Mouse (Mus musculus): ENCODE data around the gene Nxt1. TPM values are rescaled to one million over a fixed set of nuclear protein-coding genes. Genes with fewer than 3 reads are reported as not detected.

Gene Nxt1
- total RNA-seq, 2 experiments from 2014 or later = 6.4 to 8.2 TPM

GRCm38 (mm10) chr2:148689444-148690140 lies 17.2 kb downstream of the Nxt1 start:
- no peak for DNase-seq

DNA sequence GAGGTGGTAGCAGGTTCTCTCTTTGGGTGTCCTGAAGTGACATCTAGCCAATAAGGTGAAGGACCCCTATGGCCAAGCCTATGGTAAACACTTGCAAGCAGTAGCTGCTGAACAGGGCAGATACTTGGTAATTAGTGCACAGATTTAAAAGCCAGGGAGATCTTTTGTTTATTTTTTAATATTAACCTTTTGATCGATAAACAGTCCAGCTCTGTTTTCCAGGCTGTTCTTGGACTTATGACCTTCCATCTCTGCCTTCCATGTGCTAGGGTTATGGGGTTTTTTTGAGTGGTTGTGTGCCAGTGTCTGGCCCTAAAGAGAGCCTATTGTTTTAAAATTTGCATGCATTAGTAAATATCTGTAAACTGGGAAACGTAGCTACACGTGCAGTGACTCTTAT lies 17.9 kb downstream of the Nxt1 start:
- DNase-seq = no peak

GRCm38 (mm10) chr2:148690781-148691180 lies 18.4 kb downstream of the Nxt1 start:
- DNase-seq = no peak

DNA sequence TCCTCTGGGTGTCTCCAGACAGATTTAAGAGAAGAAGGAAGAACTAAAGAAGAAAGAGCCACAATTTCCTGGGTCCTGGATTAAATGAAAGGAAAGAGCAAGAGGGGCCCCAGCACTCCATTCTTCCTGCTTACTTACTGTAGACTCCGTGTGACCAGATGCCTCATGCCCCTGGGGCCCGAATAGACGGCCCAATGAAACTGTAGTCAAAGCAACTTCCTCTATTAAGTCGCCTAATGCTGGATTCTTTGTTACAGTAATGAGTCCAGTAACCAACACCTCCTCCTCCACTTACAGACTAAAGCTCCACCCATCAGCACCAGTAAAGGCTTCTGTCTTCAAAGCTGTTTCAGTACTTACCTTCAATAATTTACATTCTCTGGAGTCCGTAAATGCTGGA lies 26.2 kb downstream of the Nxt1 start:
- DNase-seq = no peak

DNA sequence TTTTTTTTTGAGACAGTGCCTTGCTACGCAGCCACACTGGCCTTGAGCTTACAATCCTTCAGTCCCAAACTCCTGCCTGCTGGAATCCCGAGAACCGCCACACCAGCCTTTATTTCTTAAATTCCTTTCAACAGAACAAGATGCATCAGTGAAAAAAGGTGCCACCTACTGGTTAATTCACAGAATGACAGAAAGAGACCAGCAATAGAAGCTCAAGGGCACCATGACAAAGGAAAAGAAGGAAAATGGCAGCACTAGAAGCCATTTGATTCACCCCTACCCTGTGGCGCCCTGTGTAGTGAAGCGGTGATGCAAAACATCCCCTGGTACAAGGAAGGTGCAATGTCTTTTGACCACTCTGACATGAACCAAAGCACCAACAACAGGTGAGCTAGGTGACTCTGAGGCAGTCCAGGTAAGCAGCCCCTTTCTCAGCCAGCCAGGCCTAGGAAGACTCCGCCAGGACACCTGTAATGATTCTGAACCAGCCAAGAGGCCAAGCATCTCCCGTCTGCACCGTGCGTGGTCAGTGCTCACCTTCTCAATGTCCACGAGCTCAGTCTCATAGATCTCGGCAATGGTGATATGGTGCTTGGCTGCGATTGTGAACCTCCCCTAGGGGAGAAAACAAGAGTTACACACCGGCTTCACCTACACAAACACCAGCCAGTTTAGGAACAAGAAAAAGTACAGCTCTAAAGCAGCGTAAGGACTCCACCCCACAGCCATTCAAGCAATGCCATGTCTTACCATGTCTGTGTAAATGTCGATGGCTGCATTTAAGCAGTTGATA lies 34.2 kb downstream of the Nxt1 start:
- peak in 1 of 2 experiments; percentile 18 for DNase-seq

- no peak for DNase-seq
Observed at GRCm38 (mm10) chr2:148707202-148707530, 34.8 kb downstream of the Nxt1 start.

- DNase-seq = no peak
Observed at GRCm38 (mm10) chr2:148712326-148712725, 39.9 kb downstream of the Nxt1 start.

DNA sequence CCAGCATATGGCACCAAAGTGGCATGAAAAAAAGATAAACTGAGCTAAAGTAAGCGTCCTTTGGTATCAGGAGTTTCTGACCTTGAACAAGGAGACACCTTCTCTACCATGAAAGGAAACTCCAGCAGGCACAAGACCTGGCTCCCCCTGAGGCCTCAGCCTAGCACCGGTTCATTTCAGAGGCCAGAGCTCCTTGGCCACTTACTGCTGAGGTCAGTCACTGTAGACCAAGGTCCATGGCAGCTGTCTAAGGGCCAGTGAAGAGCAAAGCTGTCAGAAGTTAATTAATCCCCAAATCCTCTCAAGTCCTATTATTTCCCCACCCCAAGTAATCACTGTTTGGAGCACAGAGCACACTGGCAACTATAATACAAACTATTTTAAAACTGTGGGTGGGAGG lies 44.7 kb downstream of the Nxt1 start:
- no peak for DNase-seq

GRCm38 (mm10) chr2:148719271-148719995 lies 47.0 kb downstream of the Nxt1 start:
- DNase-seq = no peak

Other genes with a start within 250 kb of the Nxt1 start
- gene Cd93, start 229.0 kb upstream of the Nxt1 start, total RNA-seq (2021) = 10 to 100 TPM; 31.2 to 41.1 TPM
- gene Gzf1, start 8.4 kb downstream of the Nxt1 start, total RNA-seq (2021) = 10 to 100 TPM; 26.2 to 29.3 TPM
- gene Napb, start 59.9 kb downstream of the Nxt1 start, total RNA-seq (2021) = 1 to 10 TPM; 1.1 to 1.4 TPM
- gene Cstl1, start 77.8 kb downstream of the Nxt1 start, total RNA-seq (2021) = not detected
- gene Cst11, start 98.9 kb downstream of the Nxt1 start, total RNA-seq (2021) = not detected
- not detected for gene 8030411F24Rik, start 109.4 kb downstream of the Nxt1 start, total RNA-seq (2021)
- gene Cst12, start 116.8 kb downstream of the Nxt1 start, total RNA-seq (2021) = under 1 TPM; 0.55 to 0.98 TPM
- gene Cst8, start 126.2 kb downstream of the Nxt1 start, total RNA-seq (2021) = not detected
- not detected for gene Cst13, start 147.5 kb downstream of the Nxt1 start, total RNA-seq (2021)
- gene Cst9, start 162.5 kb downstream of the Nxt1 start, total RNA-seq (2021) = under 1 TPM; 0.82 to 0.90 TPM
- gene 9230104L09Rik, start 192.4 kb downstream of the Nxt1 start, total RNA-seq (2021) = under 1 TPM in 1 of 2 experiments, not detected in 1; 0.72 TPM
- gene Cst3, start 203.1 kb downstream of the Nxt1 start, total RNA-seq (2021) = 100 to 1,000 TPM; 907 to 950 TPM